Comparison of ENCODE assay signal across 28 mouse cellular contexts in the genomic region with DNA sequence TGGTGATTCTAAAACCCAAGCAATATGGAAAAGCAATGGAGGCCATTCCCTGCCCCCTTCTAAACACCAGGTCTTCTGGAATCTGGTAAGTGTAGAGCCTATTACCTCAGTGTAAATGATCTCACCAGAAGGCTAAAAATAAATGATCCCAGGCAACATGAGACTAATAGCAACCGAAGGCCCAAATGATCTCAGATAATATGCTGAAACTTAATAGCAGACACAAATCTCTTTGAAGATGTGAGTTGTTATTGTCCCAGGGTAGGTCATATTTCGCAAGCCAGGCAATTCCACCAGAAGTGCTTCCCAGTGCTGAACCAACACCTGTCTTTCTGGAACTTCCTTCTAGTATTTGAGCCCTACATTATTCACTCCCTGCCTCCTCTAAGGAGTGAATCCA.
A peak's percentile ranks its signal among the peaks of the same experiment; 100 is the strongest.
DNase-seq lines count a peak whose midpoint lies in the region; ATAC-seq and TF ChIP-seq lines count a peak whose summit lies in the region.
"Had no signal": no experiment of that assay in that cellular context is flagged by ENCODE, and none has a peak within 500 bp of the region (broad histone marks: within the 10 kb centered on the region; RNA-seq: fewer than 3 reads in every experiment).

No protein-coding gene starts in this region.

- no peaks in the 10 kb centered on the region for H3K9me3 ChIP-seq in forebrain, embryonic 10.5 days
- no peaks in the 10 kb centered on the region for H3K9me3 ChIP-seq in forebrain, postnatal 0 days (ENCODE audit: low read length)
- H3K9me3 ChIP-seq in kidney, embryonic 15.5 days (replicated peaks): no peaks in the 10 kb centered on the region
- no peaks in the 10 kb centered on the region for H3K9me3 ChIP-seq in embryonic facial prominence, embryonic 14.5 days (ENCODE audit: control insufficient read depth, low read length)
- H3K9me3 ChIP-seq: embryonic facial prominence, embryonic 13.5 days; forebrain, embryonic 13.5 days; hindbrain, embryonic 10.5 days; hindbrain, embryonic 15.5 days; liver, embryonic 15.5 days; neural tube, embryonic 12.5 days had no signal

- WGBS in forebrain, embryonic 10.5 days: 83% methylated on average over 2 of the region's 2 CpGs
- 69% methylated on average over 2 of the region's 2 CpGs for WGBS in forebrain, postnatal 0 days
- WGBS in kidney, embryonic 15.5 days: 47% methylated on average over 2 of the region's 2 CpGs
- 33% methylated on average over 2 of the region's 2 CpGs for WGBS in embryonic facial prominence, embryonic 14.5 days

- DNase-seq in forebrain, embryonic 10.5 days (ENCODE audit: extremely low spot score, low spot score): no peak
- DNase-seq in forebrain, postnatal 0 days: no peak
- DNase-seq in kidney, adult 8-10 months: no peak
- DNase-seq in embryonic facial prominence, embryonic 14.5 days (ENCODE audit: low spot score): peak; percentile 59
- DNase-seq: adrenal gland, adult 8-10 months; cerebellum, adult 8-10 months; cerebellum, postnatal 25 days; heart, postnatal 14 days; kidney, postnatal 10 days; lung, embryonic 14.5 days; lung, postnatal 14 days; right cerebral cortex, adult 18-20 months; thymus, postnatal 4 days had no signal

- TF ChIP-seq POLR2A in myocyte (IDR thresholded peaks at IDR 0.05; ENCODE audit: insufficient read length, low read depth): no peak

- no peak overlapping the region for H3ac ChIP-seq in myocyte (ENCODE audit: control insufficient read depth, insufficient read length)

- H3K36me3 ChIP-seq in forebrain, embryonic 10.5 days (replicated peaks): no peaks in the 10 kb centered on the region
- no peaks in the 10 kb centered on the region for H3K36me3 ChIP-seq in forebrain, postnatal 0 days (ENCODE audit: insufficient read depth)
- no peaks in the 10 kb centered on the region for H3K36me3 ChIP-seq in kidney, embryonic 15.5 days
- no peaks in the 10 kb centered on the region for H3K36me3 ChIP-seq in embryonic facial prominence, embryonic 14.5 days (ENCODE audit: control insufficient read depth, insufficient read depth, low read length)
- H3K36me3 ChIP-seq in myocyte (ENCODE audit: control insufficient read depth, insufficient read depth): no peaks in the 10 kb centered on the region
- H3K36me3 ChIP-seq: embryonic facial prominence, embryonic 13.5 days; G1E; hindbrain, embryonic 10.5 days; hindbrain, embryonic 15.5 days; liver, embryonic 15.5 days; neural tube, embryonic 12.5 days had no signal

- no peak overlapping the region for H3K4me2 ChIP-seq in forebrain, postnatal 0 days (ENCODE audit: low read depth)
- no peak overlapping the region for H3K4me2 ChIP-seq in kidney, embryonic 15.5 days
- H3K4me2 ChIP-seq in embryonic facial prominence, embryonic 14.5 days (ENCODE audit: low read depth, low read length): no peak overlapping the region
- H3K4me2 ChIP-seq in myocyte (ENCODE audit: low read depth): no peak overlapping the region
- H3K4me2 ChIP-seq: embryonic facial prominence, embryonic 13.5 days; forebrain, embryonic 13.5 days; hindbrain, embryonic 15.5 days; liver, embryonic 15.5 days; lung, embryonic 14.5 days; midbrain, embryonic 11.5 days; neural tube, embryonic 12.5 days had no signal

- no peak overlapping the region for H3K9ac ChIP-seq in forebrain, postnatal 0 days
- H3K9ac ChIP-seq in kidney, embryonic 15.5 days: no peak overlapping the region
- no peak overlapping the region for H3K9ac ChIP-seq in embryonic facial prominence, embryonic 14.5 days (ENCODE audit: low read depth, low read length)
- H3K9ac ChIP-seq: embryonic facial prominence, embryonic 13.5 days; forebrain, embryonic 13.5 days; hindbrain, embryonic 15.5 days; liver, embryonic 15.5 days; lung, embryonic 14.5 days; neural tube, embryonic 12.5 days had no signal

- H3K4me3 ChIP-seq in forebrain, embryonic 10.5 days: no peak overlapping the region
- H3K4me3 ChIP-seq in forebrain, postnatal 0 days (ENCODE audit: low read depth, low read length): no peak overlapping the region
- H3K4me3 ChIP-seq in kidney, embryonic 15.5 days (replicated peaks): no peak overlapping the region
- H3K4me3 ChIP-seq in embryonic facial prominence, embryonic 14.5 days (ENCODE audit: low read depth, low read length): no peak overlapping the region
- no peak overlapping the region for H3K4me3 ChIP-seq in myocyte
- H3K4me3 ChIP-seq: embryonic facial prominence, embryonic 13.5 days; forebrain, embryonic 13.5 days; hindbrain, embryonic 10.5 days; hindbrain, embryonic 15.5 days; layer of hippocampus, adult 2 months; left cerebral cortex, adult 2 months; liver, embryonic 15.5 days; neural tube, embryonic 12.5 days had no signal

- ATAC-seq in forebrain, postnatal 0 days: no peak
- peak; percentile 52; the same call in 1 of the 2 replicates for ATAC-seq in kidney, embryonic 15.5 days (replicated peaks; ENCODE audit: low FRiP score)
- peak; percentile 85 for ATAC-seq in embryonic facial prominence, embryonic 14.5 days (ENCODE audit: low read depth)
- ATAC-seq in megakaryocyte-erythroid progenitor cell, adult 5-6 weeks (replicated peaks; ENCODE audit: low FRiP score, low TSS enrichment, poor library complexity, severe bottlenecking): no peak
- ATAC-seq: forebrain, embryonic 13.5 days; inflammation-experienced regulatory T-cells, adult 6 months; midbrain, embryonic 16.5 days had no signal

- H3K4me1 ChIP-seq in forebrain, embryonic 10.5 days: peaks cover 50% of the 10 kb centered on the region
- H3K4me1 ChIP-seq in forebrain, postnatal 0 days (ENCODE audit: insufficient read depth): peaks cover 10% of the 10 kb centered on the region
- no peaks in the 10 kb centered on the region for H3K4me1 ChIP-seq in kidney, embryonic 15.5 days
- no peaks in the 10 kb centered on the region for H3K4me1 ChIP-seq in embryonic facial prominence, embryonic 14.5 days (ENCODE audit: control insufficient read depth, insufficient read depth, low read length)
- H3K4me1 ChIP-seq: liver, embryonic 15.5 days; neural tube, embryonic 12.5 days had no signal

- no peaks in the 10 kb centered on the region for H3K79me2 ChIP-seq in myocyte (ENCODE audit: control insufficient read depth, insufficient read depth)

- no peaks in the 10 kb centered on the region for H3K27me3 ChIP-seq in forebrain, embryonic 10.5 days (ENCODE audit: poor library complexity, severe bottlenecking)
- no peaks in the 10 kb centered on the region for H3K27me3 ChIP-seq in forebrain, postnatal 0 days (ENCODE audit: insufficient read depth, low read length)
- no peaks in the 10 kb centered on the region for H3K27me3 ChIP-seq in kidney, embryonic 15.5 days
- no peaks in the 10 kb centered on the region; the same call in 1 of the 2 replicates for H3K27me3 ChIP-seq in embryonic facial prominence, embryonic 14.5 days (replicated peaks; ENCODE audit: control insufficient read depth, insufficient read depth, low read length)
- no peaks in the 10 kb centered on the region for H3K27me3 ChIP-seq in myocyte (ENCODE audit: control insufficient read depth, insufficient read depth, insufficient read length)
- H3K27me3 ChIP-seq: forebrain, embryonic 13.5 days; hindbrain, embryonic 15.5 days; liver, embryonic 15.5 days; neural tube, embryonic 12.5 days had no signal

- H3K27ac ChIP-seq in forebrain, embryonic 10.5 days: peak overlapping the region; percentile 57; the same call in 1 of the 2 replicates
- no peak overlapping the region for H3K27ac ChIP-seq in forebrain, postnatal 0 days (ENCODE audit: low read depth, low read length)
- H3K27ac ChIP-seq in kidney, embryonic 15.5 days: no peak overlapping the region
- H3K27ac ChIP-seq in embryonic facial prominence, embryonic 14.5 days (replicated peaks; ENCODE audit: low read depth, low read length): no peak overlapping the region
- H3K27ac ChIP-seq: embryonic facial prominence, embryonic 13.5 days; forebrain, embryonic 13.5 days; hindbrain, embryonic 10.5 days; hindbrain, embryonic 15.5 days; layer of hippocampus, adult 2 months; left cerebral cortex, adult 2 months; liver, embryonic 15.5 days; neural tube, embryonic 12.5 days had no signal

- TF ChIP-seq CTCF in forebrain, postnatal 0 days (IDR thresholded peaks at IDR 0.05; ENCODE audit: low read depth): no peak

TF ChIP-seq in myocyte, 11 proteins besides CTCF, POLR2A, EP300 and RAD21:
- TF ChIP-seq REST (IDR thresholded peaks at IDR 0.05; ENCODE audit: insufficient read depth, insufficient read length) (no peak), MYOG (IDR thresholded peaks at IDR 0.05; ENCODE audit: control insufficient read depth in 1 of 3, insufficient read depth in 1 of 3, insufficient read length in 2 of 3, low read depth in 2 of 3) (peak in 1 of 3 experiments; percentile 29), TCF3 (IDR thresholded peaks at IDR 0.05; ENCODE audit: insufficient read length, low read depth) (no peak), MAX (IDR thresholded peaks at IDR 0.05; ENCODE audit: low read depth) (no peak), TCF12 (IDR thresholded peaks at IDR 0.05; ENCODE audit: insufficient read depth, poor library complexity, severe bottlenecking) (no peak), MYOD1 (IDR thresholded peaks at IDR 0.05; ENCODE audit: control insufficient read depth in 1 of 3, insufficient read length in 2 of 3, low read depth in 2 of 3) (peak; percentile 24 to 62 (median 37)), E2F4 (IDR thresholded peaks at IDR 0.05; ENCODE audit: insufficient read depth) (no peak), CEBPB (IDR thresholded peaks at IDR 0.05; ENCODE audit: insufficient read depth, poor library complexity, severe bottlenecking) (peak; percentile 26; the same call in 1 of the 2 replicates), USF1 (IDR thresholded peaks at IDR 0.05; ENCODE audit: low read depth) (no peak)

Comparison
In these comparisons a context has a peak if more than half of its experiments do, and no peak if none do; other contexts are left out.
1. ATAC-seq: peak in kidney, embryonic 15.5 days (single experiment) and embryonic facial prominence, embryonic 14.5 days (single experiment); none in forebrain, postnatal 0 days (single experiment) and megakaryocyte-erythroid progenitor cell, adult 5-6 weeks (single experiment).